Comparison of ENCODE assay signal across 14 mouse cellular contexts in the genomic region with DNA sequence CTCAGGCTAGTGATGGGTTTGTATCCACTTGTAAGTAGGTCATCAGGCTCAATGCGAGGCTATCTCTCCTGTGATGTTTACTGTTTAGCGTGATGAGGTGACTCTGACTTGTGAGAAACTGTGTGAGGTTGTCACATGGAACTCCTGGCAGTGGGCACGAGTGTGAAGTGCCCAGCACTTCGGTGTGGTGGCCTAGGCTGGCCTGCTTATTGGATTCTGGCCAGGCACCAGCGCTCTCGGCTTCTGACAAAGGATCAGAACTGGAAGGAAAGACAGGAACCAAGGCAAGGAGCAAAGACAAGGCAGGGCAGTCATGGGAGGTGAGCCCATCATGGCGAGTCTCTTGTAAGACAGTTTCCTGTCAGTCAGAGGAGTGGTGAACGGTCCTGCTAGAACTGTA. TPM values are rescaled to one million over a fixed set of nuclear protein-coding genes. Genes with fewer than 3 reads are reported as not detected.
A peak's percentile ranks its signal among the peaks of the same experiment; 100 is the strongest.
DNase-seq lines count a peak whose midpoint lies in the region; ATAC-seq and TF ChIP-seq lines count a peak whose summit lies in the region.
"Had no signal": no experiment of that assay in that cellular context is flagged by ENCODE, and none has a peak within 500 bp of the region (broad histone marks: within the 10 kb centered on the region; RNA-seq: fewer than 3 reads in every experiment).

No protein-coding gene starts in this region.

- no peak overlapping the region for H3K4me2 ChIP-seq in forebrain, postnatal 0 days (ENCODE audit: low read depth)
- H3K4me2 ChIP-seq in heart, embryonic 16.5 days (ENCODE audit: low read depth, low read length), result no peak overlapping the region
- H3K4me2 ChIP-seq: embryonic facial prominence, embryonic 15.5 days; liver, embryonic 13.5 days; midbrain, embryonic 12.5 days; neural tube, embryonic 12.5 days had no signal

- no peaks in the 10 kb centered on the region for H3K27me3 ChIP-seq in forebrain, embryonic 10.5 days (ENCODE audit: poor library complexity, severe bottlenecking)
- no peaks in the 10 kb centered on the region for H3K27me3 ChIP-seq in forebrain, postnatal 0 days (ENCODE audit: insufficient read depth, low read length)
- no peaks in the 10 kb centered on the region for H3K27me3 ChIP-seq in heart, embryonic 16.5 days (ENCODE audit: control insufficient read depth, insufficient read depth, low read length)
- H3K27me3 ChIP-seq: embryonic facial prominence, embryonic 15.5 days; liver, embryonic 13.5 days; midbrain, embryonic 12.5 days; neural tube, embryonic 12.5 days had no signal

- H3K4me1 ChIP-seq in forebrain, embryonic 10.5 days, result peaks cover 10% of the 10 kb centered on the region
- H3K4me1 ChIP-seq in forebrain, postnatal 0 days (ENCODE audit: insufficient read depth), result no peaks in the 10 kb centered on the region
- H3K4me1 ChIP-seq in heart, embryonic 16.5 days (ENCODE audit: control insufficient read depth, insufficient read depth, low read length), result peaks cover 20% of the 10 kb centered on the region

- TF ChIP-seq CTCF in forebrain, postnatal 0 days (IDR thresholded peaks at IDR 0.05; ENCODE audit: low read depth), result no peak

- 86% methylated on average over 8 of the region's 8 CpGs for WGBS in forebrain, embryonic 10.5 days
- 49% methylated on average over 8 of the region's 8 CpGs for WGBS in forebrain, postnatal 0 days
- 53% methylated on average over 8 of the region's 8 CpGs for WGBS in heart, embryonic 16.5 days

- no peak for DNase-seq in forebrain, embryonic 10.5 days (ENCODE audit: extremely low spot score, low spot score)
- no peak for DNase-seq in forebrain, postnatal 0 days
- peak; percentile 43 for DNase-seq in brain, adult 2 months (ENCODE audit: low read depth, low spot score)
- peak; percentile 38 to 39 for DNase-seq in cerebellum, postnatal 36 days
- no peak for DNase-seq in c-Kit-positive CD71-positive TER-119-positive erythroid progenitor cells, embryonic 14.5 days (ENCODE audit: low spot score)
- no peak for DNase-seq in MN1 (ENCODE audit: low spot score)
- no peak for DNase-seq in urinary bladder, adult 2 months (ENCODE audit: low spot score)
- DNase-seq: liver, embryonic 13.5 days; thymus, adult 2 months had no signal

- H3K36me3 ChIP-seq in forebrain, embryonic 10.5 days (replicated peaks), result no peaks in the 10 kb centered on the region
- H3K36me3 ChIP-seq in forebrain, postnatal 0 days (ENCODE audit: insufficient read depth), result peaks cover 34% of the 10 kb centered on the region; the same call in 1 of the 2 replicates
- no peaks in the 10 kb centered on the region for H3K36me3 ChIP-seq in heart, embryonic 16.5 days (ENCODE audit: control insufficient read depth, insufficient read depth)
- H3K36me3 ChIP-seq: embryonic facial prominence, embryonic 15.5 days; liver, embryonic 13.5 days; midbrain, embryonic 12.5 days had no signal

- no peak overlapping the region for H3K4me3 ChIP-seq in forebrain, embryonic 10.5 days
- no peak overlapping the region for H3K4me3 ChIP-seq in forebrain, postnatal 0 days (ENCODE audit: low read depth, low read length)
- H3K4me3 ChIP-seq in heart, embryonic 16.5 days (ENCODE audit: low read length), result no peak overlapping the region
- H3K4me3 ChIP-seq: embryonic facial prominence, embryonic 15.5 days; layer of hippocampus, adult 2 months; liver, embryonic 13.5 days; midbrain, embryonic 12.5 days; neural tube, embryonic 12.5 days had no signal

- no peaks in the 10 kb centered on the region for H3K9me3 ChIP-seq in forebrain, embryonic 10.5 days
- H3K9me3 ChIP-seq in forebrain, postnatal 0 days (ENCODE audit: low read length), result no peaks in the 10 kb centered on the region
- no peaks in the 10 kb centered on the region for H3K9me3 ChIP-seq in heart, embryonic 16.5 days (replicated peaks; ENCODE audit: control insufficient read depth, low read length)
- H3K9me3 ChIP-seq: embryonic facial prominence, embryonic 15.5 days; liver, embryonic 13.5 days; midbrain, embryonic 12.5 days; neural tube, embryonic 12.5 days had no signal

- H3K9ac ChIP-seq in forebrain, postnatal 0 days, result no peak overlapping the region
- no peak overlapping the region for H3K9ac ChIP-seq in heart, embryonic 16.5 days (ENCODE audit: low read length)
- H3K9ac ChIP-seq: embryonic facial prominence, embryonic 15.5 days; liver, embryonic 13.5 days; midbrain, embryonic 12.5 days; neural tube, embryonic 12.5 days had no signal

- ATAC-seq in forebrain, postnatal 0 days, result no peak
- no peak for ATAC-seq in heart, embryonic 16.5 days (replicated peaks; ENCODE audit: extremely low read depth, insufficient read depth, low FRiP score)

- peak overlapping the region; percentile 58; the same call in 1 of the 2 replicates for H3K27ac ChIP-seq in forebrain, embryonic 10.5 days
- H3K27ac ChIP-seq in forebrain, postnatal 0 days (ENCODE audit: low read depth, low read length), result no peak overlapping the region
- peak overlapping the region; percentile 3; the same call in 1 of the 2 replicates for H3K27ac ChIP-seq in heart, embryonic 16.5 days (ENCODE audit: low read length)
- H3K27ac ChIP-seq: embryonic facial prominence, embryonic 15.5 days; liver, embryonic 13.5 days; neural tube, embryonic 12.5 days had no signal

RNA-seq across cellular contexts. Expression of a gene that starts 26.1 kb away (rescaled TPM):
- 17.2 and 17.8 TPM in 2 replicates for polyA plus RNA-seq in forebrain, embryonic 10.5 days (2016; fragmentation: Nextera tagmentation; extraction: Ambion mirVana)
- 26.5 and 34.2 TPM in 2 replicates for total RNA-seq in forebrain, postnatal 0 days (2014; rRNA removed)
- polyA plus RNA-seq in forebrain, postnatal 0 days (2015; fragmentation: Nextera tagmentation; extraction: Ambion mirVana), result 34.0 and 38.0 TPM in 2 replicates
- polyA plus RNA-seq in heart, embryonic 16.5 days (2015; fragmentation: Nextera tagmentation; extraction: Ambion mirVana), result 27.1 and 30.8 TPM in 2 replicates
- polyA plus RNA-seq in urinary bladder, adult 2 months (2012; rRNA removed), result 39.7 and 52.9 TPM in 2 replicates

Comparison
In these comparisons a context has a peak if more than half of its experiments do, and no peak if none do; other contexts are left out.
1. DNase-seq: peak in brain, adult 2 months (single experiment) and cerebellum, postnatal 36 days (2 of 2); none in forebrain, embryonic 10.5 days (single experiment), forebrain, postnatal 0 days (single experiment), c-Kit-positive CD71-positive TER-119-positive erythroid progenitor cells, embryonic 14.5 days (single experiment), MN1 (single experiment) and urinary bladder, adult 2 months (single experiment).